Mouse (Mus musculus): ENCODE data around the gene Sbk3. TPM values are rescaled to one million over a fixed set of nuclear protein-coding genes. Genes with fewer than 3 reads are reported as not detected.

The Sbk3 gene
- polyA plus RNA-seq, 1 experiment = 0.06 TPM

DNA sequence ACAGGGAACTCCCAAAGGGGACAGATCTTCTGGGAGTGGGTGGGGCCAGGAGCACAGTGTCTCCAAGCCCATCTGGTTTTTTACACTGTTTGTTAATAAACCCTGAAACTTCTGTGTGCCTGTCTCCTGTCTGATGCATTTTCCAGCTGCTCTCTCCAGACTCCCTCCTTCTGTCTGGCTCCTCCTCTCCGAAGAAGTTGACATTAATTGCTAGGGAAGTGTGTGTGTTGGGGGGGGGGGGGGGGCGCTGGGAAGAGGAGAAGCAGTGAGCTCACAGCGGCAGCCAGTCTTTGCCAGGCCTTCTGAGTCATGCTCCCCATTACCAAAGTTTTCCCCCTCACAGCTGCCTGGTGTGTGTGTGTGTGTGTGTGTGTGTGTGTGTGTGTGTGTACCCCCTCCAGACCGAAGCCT, 46.1 kb downstream of the Sbk3 start:
- Histone ChIP-seq H3K27ac (ENCODE audit: insufficient read depth, low read length) (no peak overlapping the region), H3K36me3 (ENCODE audit: control insufficient read depth, insufficient read depth, low read length) (peaks cover 10% of the 10 kb centered on the region), H3K27me3 (ENCODE audit: control insufficient read depth, insufficient read depth, low read length) (peaks cover 11% of the 10 kb centered on the region), H3K4me3 (ENCODE audit: extremely low read depth, insufficient read depth, insufficient read length) (no peak overlapping the region), H3K4me1 (ENCODE audit: control insufficient read depth, insufficient read depth, insufficient read length) (peaks cover 16% of the 10 kb centered on the region)
- no peak for TF ChIP-seq POLR2A (IDR thresholded peaks at IDR 0.05; ENCODE audit: low read depth, low read length)
- TF ChIP-seq CTCF (IDR thresholded peaks at IDR 0.05; ENCODE audit: extremely low read depth, insufficient read depth, insufficient read length, insufficient replicate concordance) = no peak
- WGBS = 18% methylated on average over 3 of the region's 4 CpGs
- no peak for DNase-seq (ENCODE audit: low read depth in 1 of 2, low spot score in 2 of 2)

DNA sequence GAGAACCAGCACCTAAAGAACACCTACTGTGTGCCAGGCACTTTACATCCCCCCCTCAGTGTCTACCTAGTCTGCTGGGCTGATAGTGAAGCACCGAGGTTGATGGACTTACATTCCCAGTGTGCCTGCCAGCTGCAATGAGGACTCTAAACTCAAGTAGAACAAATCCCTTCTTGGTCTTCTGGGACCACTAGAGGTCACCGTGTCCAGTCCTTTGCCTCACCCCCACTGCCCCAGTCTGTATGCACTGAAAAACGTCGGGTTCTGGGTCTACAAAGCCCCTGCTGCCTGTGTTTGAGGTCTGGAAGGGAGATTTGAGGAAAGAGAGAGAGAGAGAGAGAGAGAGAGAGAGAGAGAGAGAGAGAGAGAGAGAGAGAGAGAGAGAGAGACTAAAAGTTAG, 46.5 kb downstream of the Sbk3 start:
- 0% methylated on average over 4 of the region's 4 CpGs for WGBS
- Histone ChIP-seq H3K4me3 (ENCODE audit: extremely low read depth, insufficient read depth, insufficient read length) (no peak overlapping the region), H3K4me1 (ENCODE audit: control insufficient read depth, insufficient read depth, insufficient read length) (peaks cover 16% of the 10 kb centered on the region), H3K36me3 (ENCODE audit: control insufficient read depth, insufficient read depth, low read length) (peaks cover 14% of the 10 kb centered on the region), H3K27me3 (ENCODE audit: control insufficient read depth, insufficient read depth, low read length) (peaks cover 11% of the 10 kb centered on the region), H3K27ac (ENCODE audit: insufficient read depth, low read length) (no peak overlapping the region)
- TF ChIP-seq POLR2A (IDR thresholded peaks at IDR 0.05; ENCODE audit: low read depth, low read length) (no peak), CTCF (IDR thresholded peaks at IDR 0.05; ENCODE audit: extremely low read depth, insufficient read depth, insufficient read length, insufficient replicate concordance) (no peak)
- no peak for DNase-seq (ENCODE audit: low read depth in 1 of 2, low spot score in 2 of 2)

DNA sequence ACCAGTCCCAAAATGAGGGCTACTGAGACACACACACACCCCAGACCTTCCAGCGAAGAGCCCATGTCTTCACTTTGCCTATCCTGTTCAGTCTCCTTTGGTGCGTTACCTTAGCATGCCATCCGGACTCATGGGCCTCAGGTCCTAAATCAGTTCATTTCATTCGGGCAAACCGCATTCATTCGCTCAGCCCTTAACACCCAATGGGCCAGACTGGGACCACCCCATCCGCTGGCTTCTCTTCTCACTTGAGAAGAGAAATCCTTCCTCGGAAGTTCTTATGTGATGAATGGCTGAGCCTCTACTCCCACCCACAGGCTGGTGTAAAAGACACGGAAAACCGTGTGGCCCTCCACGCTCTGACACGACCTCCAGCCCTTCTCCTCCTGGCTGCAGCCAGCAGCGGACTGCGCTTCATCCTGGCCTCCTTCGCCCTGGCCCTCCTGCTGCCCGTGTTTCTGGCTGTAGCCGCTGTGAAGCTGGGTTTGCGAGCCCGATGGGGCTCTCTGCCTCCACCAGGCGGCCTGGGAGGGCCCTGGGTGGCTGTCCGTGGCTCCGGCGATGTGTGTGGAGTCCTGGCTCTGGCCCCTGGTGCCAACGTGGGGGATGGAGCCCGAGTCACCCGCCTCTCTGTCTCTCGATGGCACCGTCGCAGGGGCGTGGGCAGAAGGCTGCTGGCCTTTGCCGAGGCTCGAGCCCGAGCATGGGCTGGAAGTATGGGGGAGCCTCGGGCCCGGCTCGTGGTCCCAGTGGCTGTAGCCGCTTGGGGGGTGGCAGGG, 47.2 kb downstream of the Sbk3 start:
- peak overlapping the region; percentile 1; the same call in 1 of the 2 replicates for H3K4me3 ChIP-seq (ENCODE audit: extremely low read depth, insufficient read depth, insufficient read length)
- peaks cover 16% of the 10 kb centered on the region for H3K4me1 ChIP-seq (ENCODE audit: control insufficient read depth, insufficient read depth, insufficient read length)
- no peak for TF ChIP-seq POLR2A (IDR thresholded peaks at IDR 0.05; ENCODE audit: low read depth, low read length)
- TF ChIP-seq CTCF (IDR thresholded peaks at IDR 0.05; ENCODE audit: extremely low read depth, insufficient read depth, insufficient read length, insufficient replicate concordance) = 0 out of 2 replicates have a peak, but pooled peaks have one; percentile 2
- H3K27ac ChIP-seq (ENCODE audit: insufficient read depth, low read length) = no peak overlapping the region
- DNase-seq (ENCODE audit: low read depth in 1 of 2, low spot score in 2 of 2) = peak in 1 of 2 experiments; percentile 29
- 9% methylated on average over 37 of the region's 37 CpGs for WGBS
- peaks cover 21% of the 10 kb centered on the region for H3K36me3 ChIP-seq (ENCODE audit: control insufficient read depth, insufficient read depth, low read length)
- peaks cover 11% of the 10 kb centered on the region for H3K27me3 ChIP-seq (ENCODE audit: control insufficient read depth, insufficient read depth, low read length)

DNA sequence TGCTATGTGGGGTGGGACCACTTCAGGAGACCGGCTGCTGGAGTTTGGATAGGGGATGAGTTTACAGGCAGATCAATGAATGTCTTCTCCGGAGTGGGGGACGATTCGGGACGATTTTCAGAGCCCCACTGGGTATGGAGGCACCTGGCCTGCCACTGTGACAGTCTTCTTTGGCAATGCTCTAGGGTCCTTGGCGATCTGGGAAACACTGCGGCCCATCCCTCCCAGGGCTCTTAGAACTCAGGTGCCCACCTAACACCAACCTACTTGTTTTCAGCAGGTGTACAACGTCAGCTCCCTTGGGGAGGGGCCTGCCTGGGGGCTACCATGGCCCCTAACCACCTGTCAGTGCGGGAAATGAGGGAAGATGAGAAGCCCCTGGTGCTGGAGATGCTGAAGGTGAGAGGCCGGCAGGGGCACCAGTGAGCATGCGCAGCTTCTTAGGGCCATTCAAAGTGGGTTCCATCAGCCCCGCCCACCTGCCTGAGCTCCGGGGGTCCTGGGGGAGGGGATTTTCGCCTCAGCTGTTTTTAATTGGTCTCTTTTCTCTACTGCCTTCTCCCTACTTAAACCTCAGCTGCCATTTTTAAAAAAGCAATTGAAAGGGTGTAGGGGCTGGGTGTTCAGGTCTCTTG, 47.9 kb downstream of the Sbk3 start:
- Histone ChIP-seq H3K27ac (ENCODE audit: insufficient read depth, low read length) (no peak overlapping the region), H3K4me3 (ENCODE audit: extremely low read depth, insufficient read depth, insufficient read length) (peak overlapping the region; percentile 31; the same call in 1 of the 2 replicates), H3K27me3 (ENCODE audit: control insufficient read depth, insufficient read depth, low read length) (peaks cover 11% of the 10 kb centered on the region), H3K4me1 (ENCODE audit: control insufficient read depth, insufficient read depth, insufficient read length) (peaks cover 16% of the 10 kb centered on the region), H3K36me3 (ENCODE audit: control insufficient read depth, insufficient read depth, low read length) (peaks cover 24% of the 10 kb centered on the region)
- no peak for DNase-seq (ENCODE audit: low read depth in 1 of 2, low spot score in 2 of 2)
- TF ChIP-seq POLR2A (IDR thresholded peaks at IDR 0.05; ENCODE audit: low read depth, low read length) (no peak), CTCF (IDR thresholded peaks at IDR 0.05; ENCODE audit: extremely low read depth, insufficient read depth, insufficient read length, insufficient replicate concordance) (no peak)
- 5% methylated on average over 14 of the region's 14 CpGs for WGBS

DNA sequence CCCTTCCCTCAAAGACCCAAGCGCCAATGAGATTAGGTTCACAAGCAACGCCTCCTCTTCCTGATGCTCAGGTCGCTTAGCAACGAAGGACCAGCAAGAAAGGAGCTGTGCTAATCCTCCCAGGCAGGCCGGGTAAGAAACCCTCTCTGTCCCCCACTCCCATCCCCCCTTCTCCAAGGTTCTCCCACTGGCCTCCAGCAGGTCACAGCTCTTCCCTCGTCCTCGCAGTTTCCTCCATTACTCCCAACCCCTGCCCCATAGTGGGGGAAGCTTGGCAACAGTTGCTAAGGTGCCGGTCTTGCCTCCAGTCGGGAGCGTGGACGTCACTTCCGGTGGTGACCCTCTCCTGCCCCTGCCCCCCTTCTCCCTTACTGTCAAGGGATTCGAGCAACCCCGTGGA, 48.5 kb downstream of the Sbk3 start:
- Histone ChIP-seq H3K36me3 (ENCODE audit: control insufficient read depth, insufficient read depth, low read length) (peaks cover 27% of the 10 kb centered on the region), H3K4me1 (ENCODE audit: control insufficient read depth, insufficient read depth, insufficient read length) (peaks cover 16% of the 10 kb centered on the region), H3K27me3 (ENCODE audit: control insufficient read depth, insufficient read depth, low read length) (peaks cover 11% of the 10 kb centered on the region), H3K27ac (ENCODE audit: insufficient read depth, low read length) (no peak overlapping the region), H3K4me3 (ENCODE audit: extremely low read depth, insufficient read depth, insufficient read length) (peak overlapping the region; percentile 31; the same call in 1 of the 2 replicates)
- WGBS = 2% methylated on average over 14 of the region's 14 CpGs
- peak in 1 of 2 experiments; percentile 33 for DNase-seq (ENCODE audit: low read depth in 1 of 2, low spot score in 2 of 2)
- TF ChIP-seq POLR2A (IDR thresholded peaks at IDR 0.05; ENCODE audit: low read depth, low read length) = no peak

DNA sequence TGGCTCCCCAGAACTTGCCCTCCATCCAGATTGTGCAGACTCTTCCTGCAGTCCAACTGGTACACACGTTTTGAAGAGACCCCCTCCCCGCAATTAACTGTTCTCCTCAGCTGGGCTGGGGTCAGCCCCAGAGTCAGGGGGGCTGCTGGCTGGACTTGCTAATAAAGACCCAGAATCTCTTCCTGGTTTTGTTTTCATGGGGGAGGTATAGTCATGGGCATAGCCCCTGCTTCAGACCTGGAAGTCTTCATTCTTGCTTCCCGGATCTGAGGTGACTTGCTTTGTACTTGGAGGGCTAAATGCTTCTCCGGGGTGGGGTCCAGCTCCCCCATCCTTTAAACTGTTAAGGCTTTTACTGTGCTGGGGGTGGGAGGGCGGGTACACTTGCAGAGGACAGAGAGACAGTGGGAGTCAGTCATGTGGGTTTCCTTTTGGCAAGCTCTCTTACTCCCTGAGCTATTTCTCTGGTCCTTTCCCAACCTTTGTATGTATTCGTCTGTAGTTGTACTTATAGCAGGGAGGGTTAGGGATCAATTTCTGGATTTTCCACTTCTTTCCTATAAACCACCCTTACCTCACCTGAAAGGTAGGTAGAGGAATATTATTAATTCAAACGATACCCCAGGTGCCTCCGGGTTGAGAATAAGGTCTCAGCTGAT, 49.0 kb downstream of the Sbk3 start, which contains the start of gene Nat14:
Gene Nat14, plus strand, starts transcription at position 205 of the 659 bp plus-strand sequence.
- H3K36me3 ChIP-seq (ENCODE audit: control insufficient read depth, insufficient read depth, low read length) = peaks cover 27% of the 10 kb centered on the region
- no peak for DNase-seq (ENCODE audit: low read depth in 1 of 2, low spot score in 2 of 2)
- H3K27ac ChIP-seq (ENCODE audit: insufficient read depth, low read length) = no peak within 1 kb of the TSS
- peaks cover 11% of the 10 kb centered on the region for H3K27me3 ChIP-seq (ENCODE audit: control insufficient read depth, insufficient read depth, low read length)
- 36% methylated on average over 8 of the region's 8 CpGs for WGBS
- peak within 1 kb of the TSS; percentile 31; the same call in 1 of the 2 replicates for H3K4me3 ChIP-seq (ENCODE audit: extremely low read depth, insufficient read depth, insufficient read length)
- peaks cover 16% of the 10 kb centered on the region for H3K4me1 ChIP-seq (ENCODE audit: control insufficient read depth, insufficient read depth, insufficient read length)
- TF ChIP-seq CTCF (IDR thresholded peaks at IDR 0.05; ENCODE audit: extremely low read depth, insufficient read depth, insufficient read length, insufficient replicate concordance) = no peak
- no peak for TF ChIP-seq POLR2A (IDR thresholded peaks at IDR 0.05; ENCODE audit: low read depth, low read length)

All from spleen, adult 2 months (tissue).